Mouse (Mus musculus) heart, adult 11 months (tissue): ENCODE data around the gene Gm10139.
"Not testable (repeated sequence)": the region's sequence is repeated elsewhere in the genome, so short reads cannot be mapped to it uniquely, and the experiment has no call there.

Source experiments
- DNase-seq: peaks from one replicate; pipeline ENCODE4 v3.0.0; 2022

The Gm10139 gene

GRCm38 (mm10) chr13:65512378-65512777 is at the start of gene Gm10139:
Gene Gm10139 (plus strand): TSS chr13:65512678.
- not testable (repeated sequence) for DNase-seq

GRCm38 (mm10) chr13:65557636-65558035 is 45.2 kb downstream of the Gm10139 start:
- not testable (repeated sequence) for DNase-seq
